Mouse (Mus musculus) myocyte (in vitro differentiated cells): Measurements from ENCODE around the gene Ntsr1.

ENCODE experiments used
- CEBPB ChIP-seq: IDR thresholded peaks from 2 replicates; pipeline ENCODE4 v1.6.1; 2011; ENCODE audit warnings: mild to moderate bottlenecking, moderate library complexity; ENCODE audit not compliant: poor library complexity, insufficient read depth, severe bottlenecking
- E2F4 ChIP-seq: IDR thresholded peaks from one replicate; pipeline ENCODE4 v1.6.1; 2011; ENCODE audit warnings: mild to moderate bottlenecking, control low read depth, moderate library complexity; ENCODE audit not compliant: insufficient read depth
- MAX ChIP-seq: IDR thresholded peaks from one replicate; pipeline ENCODE4 v1.6.1; 2011; ENCODE audit warnings: low read depth, mild to moderate bottlenecking, control low read depth
- MYOD1 ChIP-seq, 3 experiments: IDR thresholded peaks; one replicate each; pipeline ENCODE4 v1.6.1; 2011; ENCODE audit warnings: control low read depth in 2 of 3, low read depth in 2 of 3, mild to moderate bottlenecking in 2 of 3, moderate library complexity in 1 of 3; ENCODE audit not compliant: insufficient read length in 2 of 3, control insufficient read depth in 1 of 3
- MYOG ChIP-seq, 3 experiments: IDR thresholded peaks; one replicate each; pipeline ENCODE4 v1.6.1; 2011; ENCODE audit warnings: control low read depth in 2 of 3, low read depth in 2 of 3, mild to moderate bottlenecking in 2 of 3; ENCODE audit not compliant: insufficient read length in 2 of 3, control insufficient read depth in 1 of 3, insufficient read depth in 1 of 3
- POLR2A ChIP-seq: IDR thresholded peaks from one replicate; pipeline ENCODE4 v1.6.1; 2011; ENCODE audit warnings: low read depth, mild to moderate bottlenecking, control low read depth, moderate library complexity; ENCODE audit not compliant: insufficient read length
- POLR2AphosphoS2 ChIP-seq: IDR thresholded peaks from one replicate; pipeline ENCODE4 v1.6.1; 2011; ENCODE audit warnings: low read depth, control low read depth; ENCODE audit not compliant: insufficient read length
- REST ChIP-seq: IDR thresholded peaks from one replicate; pipeline ENCODE4 v1.6.1; 2011; ENCODE audit warnings: mild to moderate bottlenecking, control low read depth, moderate library complexity; ENCODE audit not compliant: insufficient read depth, insufficient read length
- SRF ChIP-seq: IDR thresholded peaks from one replicate; pipeline ENCODE4 v1.6.1; 2011; ENCODE audit warnings: low read depth; ENCODE audit not compliant: control insufficient read depth, insufficient read length
- TCF12 ChIP-seq: IDR thresholded peaks from one replicate; pipeline ENCODE4 v1.6.1; 2011; ENCODE audit warnings: mild to moderate bottlenecking, control low read depth; ENCODE audit not compliant: poor library complexity, insufficient read depth, severe bottlenecking
- USF1 ChIP-seq: IDR thresholded peaks from one replicate; pipeline ENCODE4 v1.6.1; 2011; ENCODE audit warnings: low read depth, mild to moderate bottlenecking, control low read depth, moderate library complexity

GRCm38 (mm10) chr2:180569028-180569643 lies 69.4 kb downstream of the Ntsr1 start:
- TF ChIP-seq USF1 (no peak), SRF (no peak), POLR2A (no peak), E2F4 (no peak), MYOG (IDR thresholded peaks at IDR 0.05; ENCODE audit: control insufficient read depth in 1 of 3, insufficient read depth in 1 of 3, insufficient read length in 2 of 3, low read depth in 2 of 3) (no peak), POLR2AphosphoS2 (no peak), MAX (no peak), TCF12 (no peak), MYOD1 (IDR thresholded peaks at IDR 0.05; ENCODE audit: control insufficient read depth in 1 of 3, insufficient read length in 2 of 3, low read depth in 2 of 3) (no peak), CEBPB (no peak), REST (no peak)
